In genomic region chr7:105426051-105426450, GRCm38 (mm10) we compare ENCODE assay signal across 8 mouse cellular contexts. TPM values are rescaled to one million over a fixed set of nuclear protein-coding genes. Genes with fewer than 3 reads are reported as not detected.
DNase-seq lines count a peak whose midpoint lies in the region; ATAC-seq and TF ChIP-seq lines count a peak whose summit lies in the region.
"Had no signal": no experiment of that assay in that cellular context is flagged by ENCODE, and none has a peak within 500 bp of the region (broad histone marks: within the 10 kb centered on the region; RNA-seq: fewer than 3 reads in every experiment).

No protein-coding gene starts in this region.

- DNase-seq in lung, postnatal 4 days = no peak
- no peak for DNase-seq in stomach, postnatal 0 days (ENCODE audit: low spot score)
- no peak for DNase-seq in right cerebral cortex, adult 18-20 months
- DNase-seq in cerebellum, adult 9-10 months = no peak
- DNase-seq: thymus, adult 18-20 months had no signal

- no peak for TF ChIP-seq EP300 in stomach, postnatal 0 days (optimal IDR thresholded peaks at IDR 0.05)

- ATAC-seq in lung, embryonic 15.5 days (ENCODE audit: borderline replicate concordance, extremely low read depth, low FRiP score, low TSS enrichment) = 0 out of 2 replicates have a peak, but pooled peaks have one; percentile 19
- peak; percentile 75 for ATAC-seq in forebrain, embryonic 15.5 days (replicated peaks)
- peak; percentile 24; the same call in 1 of the 2 replicates for ATAC-seq in limb, embryonic 13.5 days (ENCODE audit: low FRiP score, low read depth)
- ATAC-seq in stomach, postnatal 0 days (ENCODE audit: low FRiP score, low TSS enrichment) = peak; percentile 32; the same call in 1 of the 2 replicates

- no peak overlapping the region for H3K27ac ChIP-seq in lung, embryonic 15.5 days
- no peak overlapping the region for H3K27ac ChIP-seq in forebrain, embryonic 15.5 days (replicated peaks)
- H3K27ac ChIP-seq in limb, embryonic 13.5 days = no peak overlapping the region
- no peak overlapping the region for H3K27ac ChIP-seq in stomach, postnatal 0 days (replicated peaks)

- H3K4me3 ChIP-seq in lung, embryonic 15.5 days = peak overlapping the region; percentile 39
- peak overlapping the region; percentile 59 for H3K4me3 ChIP-seq in forebrain, embryonic 15.5 days
- H3K4me3 ChIP-seq in limb, embryonic 13.5 days = peak overlapping the region; percentile 44
- H3K4me3 ChIP-seq in stomach, postnatal 0 days (ENCODE audit: low read depth, low read length) = peak overlapping the region; percentile 37

- 3% methylated on average over 11 of the region's 11 CpGs for WGBS in lung, embryonic 15.5 days
- 1% methylated on average over 11 of the region's 11 CpGs for WGBS in forebrain, embryonic 15.5 days
- WGBS in limb, embryonic 13.5 days = 3% methylated on average over 11 of the region's 11 CpGs
- WGBS in stomach, postnatal 0 days = 6% methylated on average over 11 of the region's 11 CpGs

- no peak for TF ChIP-seq CTCF in stomach, postnatal 0 days (IDR thresholded peaks at IDR 0.05; ENCODE audit: low read depth)

- H3K9ac ChIP-seq in lung, embryonic 15.5 days = 0 out of 2 replicates have a peak overlapping the region, but pooled peaks have one; percentile 23
- H3K9ac ChIP-seq in forebrain, embryonic 15.5 days (replicated peaks) = peak overlapping the region; percentile 50
- H3K9ac ChIP-seq in limb, embryonic 13.5 days = peak overlapping the region; percentile 3; the same call in 1 of the 2 replicates
- H3K9ac ChIP-seq in stomach, postnatal 0 days (ENCODE audit: low read length) = 0 out of 2 replicates have a peak overlapping the region, but pooled peaks have one; percentile 41

- H3K36me3 ChIP-seq in lung, embryonic 15.5 days = no peaks in the 10 kb centered on the region
- no peaks in the 10 kb centered on the region for H3K36me3 ChIP-seq in forebrain, embryonic 15.5 days
- H3K36me3 ChIP-seq in limb, embryonic 13.5 days = no peaks in the 10 kb centered on the region
- no peaks in the 10 kb centered on the region for H3K36me3 ChIP-seq in stomach, postnatal 0 days (ENCODE audit: control insufficient read depth, insufficient read depth, low read length)

- H3K27me3 ChIP-seq in lung, embryonic 15.5 days = peaks cover 34% of the 10 kb centered on the region
- H3K27me3 ChIP-seq in forebrain, embryonic 15.5 days = peaks cover 15% of the 10 kb centered on the region; the same call in 1 of the 2 replicates
- H3K27me3 ChIP-seq in limb, embryonic 13.5 days = peaks cover 62% of the 10 kb centered on the region
- H3K27me3 ChIP-seq in stomach, postnatal 0 days (ENCODE audit: control insufficient read depth, insufficient read depth, low read length) = 0 out of 2 replicates have a peak, but pooled peaks cover 3% of the 10 kb centered on the region

- H3K9me3 ChIP-seq in lung, embryonic 15.5 days = no peaks in the 10 kb centered on the region
- no peaks in the 10 kb centered on the region for H3K9me3 ChIP-seq in forebrain, embryonic 15.5 days
- no peaks in the 10 kb centered on the region for H3K9me3 ChIP-seq in limb, embryonic 13.5 days
- H3K9me3 ChIP-seq in stomach, postnatal 0 days (ENCODE audit: control insufficient read depth, low read length) = no peaks in the 10 kb centered on the region

- H3K4me1 ChIP-seq in lung, embryonic 15.5 days = no peaks in the 10 kb centered on the region
- peaks cover 11% of the 10 kb centered on the region for H3K4me1 ChIP-seq in forebrain, embryonic 15.5 days
- H3K4me1 ChIP-seq in limb, embryonic 13.5 days = peaks cover 10% of the 10 kb centered on the region; the same call in 1 of the 2 replicates
- peaks cover 3% of the 10 kb centered on the region for H3K4me1 ChIP-seq in stomach, postnatal 0 days (replicated peaks; ENCODE audit: control insufficient read depth, insufficient read depth)

- peak overlapping the region; percentile 65 for H3K4me2 ChIP-seq in lung, embryonic 15.5 days
- H3K4me2 ChIP-seq in forebrain, embryonic 15.5 days (replicated peaks) = peak overlapping the region; percentile 92
- H3K4me2 ChIP-seq in limb, embryonic 13.5 days (replicated peaks) = peak overlapping the region; percentile 75
- H3K4me2 ChIP-seq in stomach, postnatal 0 days (replicated peaks; ENCODE audit: low read depth) = peak overlapping the region; percentile 62

RNA-seq across cellular contexts. Expression of gene Cckbr, which starts 0.5 kb away (rescaled TPM):
- polyA plus RNA-seq in lung, embryonic 15.5 days (2015; fragmentation: Nextera tagmentation; extraction: Ambion mirVana) = 0.21 and 0.29 TPM in 2 replicates
- 1.5 TPM in 2 replicates for polyA plus RNA-seq in forebrain, embryonic 15.5 days (2015; fragmentation: Nextera tagmentation; extraction: Ambion mirVana)
- polyA plus RNA-seq in limb, embryonic 13.5 days (2015; fragmentation: Nextera tagmentation; extraction: Ambion mirVana) = 0.09 TPM in 1 of 2 replicates, not detected in the other
- 3.3 and 3.6 TPM in 2 replicates for polyA plus RNA-seq in stomach, postnatal 0 days (2015; fragmentation: Nextera tagmentation; extraction: Ambion mirVana)

RNA-seq across cellular contexts. Expression of gene Cnga4, which starts 21.7 kb away (rescaled TPM):
- not detected in 2 replicates for polyA plus RNA-seq in lung, embryonic 15.5 days (2015; fragmentation: Nextera tagmentation; extraction: Ambion mirVana)
- 0.09 and 0.11 TPM in 2 replicates for polyA plus RNA-seq in forebrain, embryonic 15.5 days (2015; fragmentation: Nextera tagmentation; extraction: Ambion mirVana)
- not detected in 2 replicates for polyA plus RNA-seq in limb, embryonic 13.5 days (2015; fragmentation: Nextera tagmentation; extraction: Ambion mirVana)
- polyA plus RNA-seq in stomach, postnatal 0 days (2015; fragmentation: Nextera tagmentation; extraction: Ambion mirVana) = not detected in 2 replicates

RNA-seq across cellular contexts. Expression of gene Fam160a2, which starts 26.2 kb away (rescaled TPM):
- 40.3 and 41.0 TPM in 2 replicates for polyA plus RNA-seq in lung, embryonic 15.5 days (2015; fragmentation: Nextera tagmentation; extraction: Ambion mirVana)
- 50.2 and 50.6 TPM in 2 replicates for polyA plus RNA-seq in forebrain, embryonic 15.5 days (2015; fragmentation: Nextera tagmentation; extraction: Ambion mirVana)
- 47.0 and 49.2 TPM in 2 replicates for polyA plus RNA-seq in limb, embryonic 13.5 days (2015; fragmentation: Nextera tagmentation; extraction: Ambion mirVana)
- polyA plus RNA-seq in stomach, postnatal 0 days (2015; fragmentation: Nextera tagmentation; extraction: Ambion mirVana) = 18.5 and 20.6 TPM in 2 replicates

RNA-seq across cellular contexts. Expression of gene Gm5901, which starts 51.2 kb away (rescaled TPM):
- polyA plus RNA-seq in lung, embryonic 15.5 days (2015; fragmentation: Nextera tagmentation; extraction: Ambion mirVana) = not detected in 2 replicates
- polyA plus RNA-seq in forebrain, embryonic 15.5 days (2015; fragmentation: Nextera tagmentation; extraction: Ambion mirVana) = not detected in 2 replicates
- not detected in 2 replicates for polyA plus RNA-seq in limb, embryonic 13.5 days (2015; fragmentation: Nextera tagmentation; extraction: Ambion mirVana)
- not detected in 2 replicates for polyA plus RNA-seq in stomach, postnatal 0 days (2015; fragmentation: Nextera tagmentation; extraction: Ambion mirVana)

RNA-seq across cellular contexts. Expression of gene Cavin3, which starts 56.0 kb away (rescaled TPM):
- 106 and 110 TPM in 2 replicates for polyA plus RNA-seq in lung, embryonic 15.5 days (2015; fragmentation: Nextera tagmentation; extraction: Ambion mirVana)
- 24.2 and 25.5 TPM in 2 replicates for polyA plus RNA-seq in forebrain, embryonic 15.5 days (2015; fragmentation: Nextera tagmentation; extraction: Ambion mirVana)
- 51.2 and 52.2 TPM in 2 replicates for polyA plus RNA-seq in limb, embryonic 13.5 days (2015; fragmentation: Nextera tagmentation; extraction: Ambion mirVana)
- polyA plus RNA-seq in stomach, postnatal 0 days (2015; fragmentation: Nextera tagmentation; extraction: Ambion mirVana) = 163 and 184 TPM in 2 replicates

Comparison
In these comparisons a context has a peak if more than half of its experiments do, and no peak if none do; other contexts are left out.
1. ATAC-seq: peak in every context shown above with its lines; median percentile 75 in forebrain, embryonic 15.5 days; 32 in stomach, postnatal 0 days; 24 in limb, embryonic 13.5 days; 19 in lung, embryonic 15.5 days.